Mouse (Mus musculus) bone marrow, adult 2 months (tissue): ENCODE measurements around the gene Scgb1a1.

Experiments used
- CTCF ChIP-seq: fragments of 200-500 bp; IDR thresholded peaks from 2 replicates; pipeline ENCODE4 v1.5.1; 2011; ENCODE audit warnings: low read length, control low read depth; ENCODE audit not compliant: control insufficient read depth, insufficient read depth
- POLR2A ChIP-seq: fragments of 200-500 bp; IDR thresholded peaks from 2 replicates; pipeline ENCODE4 v1.6.1; 2011; ENCODE audit warnings: low read depth, mild to moderate bottlenecking, control low read depth, low read length, borderline replicate concordance; ENCODE audit not compliant: control insufficient read depth

GRCm38 (mm10) chr19:9041074-9041473 is 46.7 kb downstream of the Scgb1a1 start:
- TF ChIP-seq CTCF (no peak), POLR2A (no peak)
